Mouse (Mus musculus) frontal cortex, adult (tissue): Measurements from ENCODE around the gene Ptpre.
A peak's percentile ranks its signal among the peaks of the same experiment; 100 is the strongest.
"Not testable (repeated sequence)": the region's sequence is repeated elsewhere in the genome, so short reads cannot be mapped to it uniquely, and the experiment has no call there.

Source experiments
- ATAC-seq: cut with Nextera tagmentation; 2 replicates; pipeline ENCODE4 v1.9.2; 2017; ENCODE audit warnings: mild to moderate bottlenecking, moderate library complexity, mixed read lengths; ENCODE audit not compliant: low TSS enrichment

The Ptpre gene

DNA sequence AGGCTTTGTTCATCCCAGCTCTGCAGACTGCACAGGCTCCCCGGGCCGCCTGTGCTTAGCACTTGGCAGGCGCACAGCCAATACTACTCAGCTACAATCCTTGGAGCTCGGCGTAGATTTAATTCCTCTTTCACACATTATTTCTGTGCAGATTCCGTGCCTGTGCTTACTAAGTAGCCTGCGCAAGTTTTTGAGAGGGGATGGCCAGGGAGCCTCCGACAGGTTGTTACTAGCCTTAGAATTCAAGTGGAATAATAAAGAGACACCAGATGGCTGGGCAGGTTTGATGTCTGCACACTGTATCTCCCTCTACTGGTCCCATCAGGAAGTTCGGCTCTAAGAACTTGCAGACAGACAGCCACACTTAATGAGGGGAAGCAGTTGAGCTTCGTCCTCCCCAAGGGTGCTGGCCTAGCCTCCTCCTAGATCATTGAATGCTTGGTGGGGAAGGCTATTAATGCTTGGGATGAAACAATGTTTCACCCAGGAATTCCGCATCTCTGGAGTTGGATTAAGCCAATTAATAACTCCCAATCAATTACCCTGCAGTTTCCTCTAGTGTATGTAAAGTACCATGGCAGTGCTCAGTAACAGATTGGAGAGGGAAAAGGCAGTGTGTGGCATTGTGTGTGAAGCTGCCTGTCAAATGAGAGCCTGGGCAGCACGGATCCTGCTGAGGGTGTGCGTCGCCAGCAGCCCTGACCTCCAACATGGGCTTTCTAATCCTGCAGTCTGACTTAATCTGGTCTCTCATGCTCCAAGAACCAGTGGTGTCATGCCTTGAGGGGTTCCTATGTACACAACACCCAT lies 104.6 kb downstream of the Ptpre start:
- peak; percentile 85 for ATAC-seq

- no peak for ATAC-seq
Measured at GRCm38 (mm10) chr7:135644452-135644851, 107.2 kb downstream of the Ptpre start.

GRCm38 (mm10) chr7:135646976-135647375 lies 109.7 kb downstream of the Ptpre start:
- no peak for ATAC-seq

GRCm38 (mm10) chr7:135648821-135649220 lies 111.5 kb downstream of the Ptpre start:
- ATAC-seq: no peak

- ATAC-seq: no peak
Measured at GRCm38 (mm10) chr7:135649306-135649705, 112.0 kb downstream of the Ptpre start.

GRCm38 (mm10) chr7:135650061-135650460 lies 112.8 kb downstream of the Ptpre start:
- no peak for ATAC-seq

GRCm38 (mm10) chr7:135651831-135652511 lies 114.7 kb downstream of the Ptpre start:
- ATAC-seq: no peak

DNA sequence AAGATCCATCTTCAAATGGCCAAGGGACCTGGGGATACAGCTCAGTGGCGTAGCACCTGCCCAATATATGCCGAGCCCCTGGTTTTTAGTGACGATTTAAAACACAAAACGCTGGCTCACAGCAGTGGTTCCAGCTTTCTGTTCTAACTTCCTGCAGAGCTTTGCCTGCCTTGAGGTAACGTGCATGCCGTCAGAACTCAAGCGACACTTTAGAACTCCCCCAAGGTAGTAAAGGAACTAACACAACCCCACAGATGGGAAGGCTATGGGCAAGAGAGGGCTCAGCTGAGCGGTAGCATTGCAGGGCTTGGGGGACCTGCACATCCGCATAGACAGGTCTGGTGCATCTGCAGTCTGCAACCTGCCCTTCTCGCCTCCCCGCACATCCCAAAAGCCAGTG lies 115.5 kb downstream of the Ptpre start:
- ATAC-seq: no peak

GRCm38 (mm10) chr7:135653601-135654000 lies 116.3 kb downstream of the Ptpre start:
- ATAC-seq: no peak

DNA sequence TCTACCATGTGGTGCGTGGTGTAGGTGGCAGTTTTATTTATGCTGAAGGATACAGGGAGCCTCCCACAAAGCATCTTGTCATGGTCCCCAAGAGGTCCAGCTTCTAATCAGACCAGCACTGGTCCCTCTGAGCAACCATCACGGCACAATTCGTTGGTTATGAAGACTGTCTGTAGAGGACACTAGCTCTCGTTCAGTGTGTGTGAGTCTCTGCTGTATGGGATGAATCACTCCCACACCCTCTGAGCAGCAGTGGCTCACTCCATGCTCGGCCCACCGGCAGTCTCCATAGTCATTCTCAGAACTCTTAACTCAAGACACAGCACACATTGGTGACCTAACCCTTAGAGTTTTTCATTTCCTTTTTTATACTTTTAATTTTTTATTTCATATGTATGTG lies 117.0 kb downstream of the Ptpre start:
- ATAC-seq: peak; percentile 55; the same call in 1 of the 2 replicates

DNA sequence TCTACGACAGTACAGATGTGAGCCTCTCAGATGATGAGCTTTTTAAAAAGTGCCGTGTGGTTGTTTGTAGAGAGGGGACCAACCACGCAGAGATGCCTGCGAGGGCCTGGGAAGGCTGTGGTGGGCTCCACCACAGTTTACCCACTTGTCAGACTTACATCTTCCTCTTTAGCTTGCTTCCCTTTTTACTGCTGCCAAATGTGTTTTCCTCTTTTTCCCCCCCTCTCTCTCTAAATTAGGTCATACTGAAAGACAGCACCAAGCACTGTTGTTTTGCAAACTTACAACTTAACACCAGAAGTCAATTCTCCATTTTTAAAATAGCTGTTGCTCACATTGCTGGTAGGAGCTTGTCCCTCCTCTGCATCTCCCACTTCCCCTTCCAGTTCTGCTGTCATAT lies 117.8 kb downstream of the Ptpre start:
- no peak; the same call in 1 of the 2 replicates for ATAC-seq

- ATAC-seq: no peak
Measured at GRCm38 (mm10) chr7:135658150-135658549, 120.9 kb downstream of the Ptpre start.

DNA sequence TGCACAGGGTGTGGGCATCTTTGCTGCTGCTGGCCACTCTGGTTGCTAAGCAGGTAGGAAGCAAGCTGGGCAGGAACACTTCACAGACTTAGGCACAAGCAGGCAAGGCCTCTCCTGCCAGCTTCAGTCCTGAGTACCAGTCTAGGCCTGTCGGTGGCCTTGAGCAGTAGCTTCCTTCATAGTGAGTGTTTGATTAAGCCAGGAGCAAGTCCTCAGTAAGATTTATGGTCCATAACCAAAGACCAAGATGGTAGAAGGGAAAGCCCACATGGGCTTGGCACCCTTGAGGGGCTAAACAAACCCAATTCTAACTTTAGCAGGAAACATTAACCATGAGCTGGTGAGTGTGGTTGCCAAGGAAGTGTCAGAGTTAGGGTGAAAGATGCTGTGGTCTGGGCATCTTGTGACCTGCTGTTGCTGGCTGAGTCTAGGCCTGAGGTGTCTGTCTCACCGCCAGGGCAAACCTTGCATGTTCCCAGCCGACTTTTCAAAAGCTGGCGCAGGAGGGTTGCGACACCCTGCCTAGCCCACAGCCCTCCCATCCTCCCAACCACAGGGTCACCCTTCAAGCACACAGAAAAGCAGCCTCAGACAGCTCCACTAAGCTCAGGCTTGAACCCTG lies 122.1 kb downstream of the Ptpre start:
- ATAC-seq: no peak

DNA sequence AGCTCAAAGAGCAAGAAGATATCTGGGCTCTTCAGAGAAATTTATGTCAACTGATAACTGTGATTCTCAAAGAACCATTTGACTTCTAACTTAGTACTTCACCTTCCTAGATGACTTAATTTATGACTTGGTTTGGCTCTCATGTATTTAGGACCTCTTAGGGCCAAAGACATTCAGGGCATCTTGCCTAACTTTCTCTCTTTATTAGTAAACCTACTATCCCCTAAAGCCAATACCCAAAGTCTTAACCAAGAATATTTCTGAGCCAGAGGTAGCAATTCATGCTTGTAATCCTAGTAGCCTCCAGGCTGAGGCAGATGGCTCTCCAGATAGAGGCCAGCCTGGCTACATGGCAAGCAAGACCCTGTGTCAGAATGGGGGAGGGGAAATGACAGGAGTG lies 123.0 kb downstream of the Ptpre start:
- no peak for ATAC-seq

DNA sequence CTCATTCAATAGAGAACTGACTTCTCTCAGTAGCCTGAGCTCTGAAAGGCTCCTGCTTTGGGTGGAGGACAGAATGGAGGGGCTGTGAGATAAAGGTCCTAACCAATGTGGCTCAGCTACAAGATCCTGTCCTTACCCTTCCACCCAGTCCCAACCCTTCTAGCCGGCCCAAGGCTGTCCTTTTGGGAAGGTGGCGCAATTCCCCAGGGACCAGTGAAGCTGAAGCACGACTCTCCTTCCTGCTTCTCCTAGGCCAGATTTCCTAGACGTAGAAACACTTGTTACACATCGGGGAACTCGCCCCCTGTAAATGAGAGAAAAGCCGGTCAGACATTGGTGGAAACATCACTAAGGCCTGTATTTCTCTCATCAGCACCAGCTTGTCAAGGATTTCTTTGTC lies 126.9 kb downstream of the Ptpre start:
- ATAC-seq: no peak

- no peak for ATAC-seq
Measured at GRCm38 (mm10) chr7:135666314-135666713, 129.0 kb downstream of the Ptpre start.

DNA sequence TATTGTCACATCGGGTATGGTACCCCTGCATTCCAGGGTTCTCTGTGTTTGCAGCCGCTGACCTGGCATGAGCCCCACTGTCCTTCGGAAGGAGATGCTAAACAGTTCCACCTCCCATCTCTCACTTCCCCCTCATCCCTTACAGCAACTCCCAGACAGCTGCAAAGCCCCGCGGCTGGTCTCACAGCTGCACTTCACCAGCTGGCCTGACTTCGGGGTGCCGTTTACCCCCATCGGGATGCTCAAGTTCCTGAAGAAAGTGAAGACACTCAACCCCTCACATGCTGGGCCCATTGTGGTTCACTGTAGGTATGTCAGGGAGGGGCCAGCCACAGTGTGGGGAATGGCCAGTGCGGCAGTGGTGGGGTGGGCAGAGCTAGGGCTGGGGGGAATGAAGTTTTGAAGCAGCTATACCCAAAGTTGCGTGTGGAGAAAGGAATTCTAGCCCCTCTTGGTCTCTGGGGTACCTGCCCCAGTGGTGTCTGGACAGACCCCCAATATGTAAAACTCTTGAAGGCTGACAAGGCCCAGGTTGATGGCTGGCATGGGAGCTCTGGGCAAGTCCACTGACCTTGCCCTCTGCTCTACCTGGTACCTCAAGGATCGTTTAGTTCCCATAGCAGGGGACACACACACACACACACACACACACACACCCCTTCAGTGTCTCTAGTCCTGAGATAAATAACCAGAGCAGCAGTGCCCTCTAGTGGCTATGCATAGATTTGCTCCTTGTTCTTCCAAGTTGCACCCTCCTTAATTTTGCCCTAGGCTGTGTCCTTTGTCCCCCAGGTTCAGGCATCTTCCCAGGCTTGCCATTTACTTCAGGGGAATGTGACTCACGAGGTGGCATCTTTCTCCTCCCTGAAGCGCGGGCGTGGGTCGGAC lies 131.8 kb downstream of the Ptpre start:
- ATAC-seq: peak; percentile 67; the same call in 1 of the 2 replicates

DNA sequence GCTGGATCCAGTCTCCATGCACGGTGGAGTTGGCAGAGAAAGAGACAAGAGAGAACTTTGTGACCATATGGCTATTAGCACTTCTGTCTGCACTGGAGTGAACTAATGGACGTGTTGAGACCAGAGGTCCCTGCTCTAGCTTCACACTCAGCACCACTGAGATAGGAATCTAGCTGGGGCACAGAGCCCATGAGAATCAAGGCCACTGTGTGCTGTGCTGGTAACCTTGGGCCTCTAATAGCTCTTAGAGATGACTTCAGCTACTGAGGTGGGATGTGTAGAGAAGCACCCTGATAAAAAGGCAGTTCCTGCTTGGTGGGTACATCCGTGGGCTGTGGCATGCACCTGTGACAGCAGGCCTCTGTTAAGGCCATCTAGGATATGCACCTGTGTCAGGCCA lies 136.3 kb downstream of the Ptpre start:
- ATAC-seq: no peak

DNA sequence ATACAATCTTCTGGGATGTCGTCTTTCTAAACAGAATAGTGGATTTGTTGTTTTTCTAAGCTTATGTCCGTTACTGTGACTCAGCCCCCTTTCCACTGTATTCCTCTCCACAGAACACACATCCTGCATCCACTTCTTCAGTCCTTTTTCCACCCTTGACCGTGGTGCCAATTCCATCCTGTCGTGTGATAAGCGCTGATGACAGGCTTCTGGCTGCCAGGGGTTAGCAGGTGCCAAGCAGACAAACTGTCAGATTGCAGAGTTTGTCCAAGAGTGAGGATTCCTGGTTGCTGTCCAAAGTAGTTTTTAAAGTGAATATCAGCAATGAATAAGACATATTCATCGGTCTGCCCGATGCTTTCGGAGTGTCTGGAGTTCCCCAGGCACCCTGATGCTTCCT lies 139.4 kb downstream of the Ptpre start:
- ATAC-seq: no peak

DNA sequence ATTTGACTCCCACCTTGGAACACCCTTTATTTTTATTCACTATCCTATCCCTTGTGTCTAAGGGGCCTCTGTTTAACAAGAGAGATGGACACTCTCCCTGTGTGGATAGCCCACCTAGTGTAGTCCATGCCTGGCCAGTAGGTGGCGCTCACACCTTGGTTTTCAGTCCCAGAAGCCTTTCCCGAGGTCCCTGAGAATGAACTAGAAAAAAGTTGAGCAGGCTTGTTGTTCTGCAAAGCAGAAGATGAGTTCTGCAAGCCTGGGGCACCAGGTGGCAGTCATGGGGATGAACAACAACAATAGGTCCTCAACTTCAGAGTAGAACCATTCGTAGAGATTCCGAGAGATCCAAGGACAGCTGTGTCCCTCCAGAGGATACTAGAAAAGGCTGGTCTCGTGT lies 143.1 kb downstream of the Ptpre start:
- 0 out of 2 replicates have a peak, but pooled peaks have one; percentile 44 for ATAC-seq

DNA sequence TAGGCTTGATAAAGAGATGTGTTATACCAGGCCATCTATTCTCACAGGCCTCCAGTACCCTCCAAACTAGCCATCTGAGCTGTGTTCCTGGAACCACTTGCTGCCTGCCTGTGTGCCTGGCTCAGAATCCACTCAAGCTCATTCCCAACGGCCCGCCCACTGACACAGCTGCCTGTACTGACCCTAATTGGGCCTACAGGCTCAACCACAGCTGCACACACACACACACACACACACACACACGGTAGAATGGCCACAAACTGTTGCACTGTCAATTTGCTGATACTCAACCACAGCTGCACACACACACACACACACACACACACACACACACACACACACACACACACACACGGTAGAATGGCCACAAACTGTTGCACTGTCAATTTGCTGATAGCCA lies 146.8 kb downstream of the Ptpre start:
- ATAC-seq: not testable (repeated sequence)

- ATAC-seq: no peak
Measured at GRCm38 (mm10) chr7:135684938-135685337, 147.7 kb downstream of the Ptpre start.
